Comparison of ENCODE assay signal across 18 mouse cellular contexts in genomic region chr4:100553296-100553695, GRCm38 (mm10).
"Had no signal": no experiment of that assay in that cellular context is flagged by ENCODE, and none has a peak within 500 bp of the region (broad histone marks: within the 10 kb centered on the region; RNA-seq: fewer than 3 reads in every experiment).

No protein-coding gene starts in this region.

- H3K27me3 ChIP-seq: liver, embryonic 15.5 days; lung, embryonic 15.5 days; megakaryocyte, embryonic 14.5 days; midbrain, embryonic 12.5 days; midbrain, embryonic 15.5 days; neural tube, embryonic 12.5 days; stomach, embryonic 15.5 days had no signal

- H3K4me1 ChIP-seq: liver, embryonic 15.5 days; lung, embryonic 15.5 days; megakaryocyte, embryonic 14.5 days; midbrain, embryonic 12.5 days; midbrain, embryonic 15.5 days; neural tube, embryonic 12.5 days; stomach, embryonic 15.5 days had no signal

- H3K36me3 ChIP-seq: liver, embryonic 15.5 days; lung, embryonic 15.5 days; midbrain, embryonic 12.5 days; midbrain, embryonic 15.5 days; neural tube, embryonic 12.5 days; stomach, embryonic 15.5 days had no signal

- H3K27ac ChIP-seq: liver, embryonic 15.5 days; lung, embryonic 15.5 days; macrophage; midbrain, embryonic 12.5 days; midbrain, embryonic 15.5 days; neural tube, embryonic 12.5 days; stomach, embryonic 15.5 days; stomach, postnatal 0 days had no signal

- H3K9me3 ChIP-seq: liver, embryonic 15.5 days; lung, embryonic 15.5 days; megakaryocyte, embryonic 14.5 days; midbrain, embryonic 12.5 days; midbrain, embryonic 15.5 days; neural tube, embryonic 12.5 days; stomach, embryonic 15.5 days had no signal

- H3K4me3 ChIP-seq: liver, embryonic 15.5 days; lung, embryonic 15.5 days; megakaryocyte, embryonic 14.5 days; midbrain, embryonic 12.5 days; midbrain, embryonic 15.5 days; neural tube, embryonic 12.5 days; stomach, embryonic 15.5 days had no signal

- DNase-seq: liver, postnatal 0 days; lung, adult 2 months; lung, postnatal 14 days; lung, postnatal 36 days; right cerebral cortex, postnatal 14 days; thymus, adult 2 months; thymus, postnatal 25 days; thymus, postnatal 4 days had no signal

- H3K4me2 ChIP-seq: liver, embryonic 15.5 days; lung, embryonic 15.5 days; midbrain, embryonic 12.5 days; midbrain, embryonic 15.5 days; neural tube, embryonic 12.5 days; stomach, embryonic 15.5 days had no signal

- H3K9ac ChIP-seq: liver, embryonic 15.5 days; liver, postnatal 0 days; lung, embryonic 15.5 days; midbrain, embryonic 12.5 days; midbrain, embryonic 15.5 days; neural tube, embryonic 12.5 days; stomach, embryonic 15.5 days had no signal

- ATAC-seq: liver, postnatal 0 days; lung, postnatal 0 days; midbrain, embryonic 15.5 days had no signal
